Mouse (Mus musculus): ENCODE measurements at regions not wholly inside any gene's neighbourhood (a gene's known extent, or its start where the extent isn't known, plus 50 kb on each side); places are given as distances from the start of the nearest gene placed in this dataset.
"Not testable (repeated sequence)": the region's sequence is repeated elsewhere in the genome, so short reads cannot be mapped to it uniquely, and the experiment has no call there.

DNA sequence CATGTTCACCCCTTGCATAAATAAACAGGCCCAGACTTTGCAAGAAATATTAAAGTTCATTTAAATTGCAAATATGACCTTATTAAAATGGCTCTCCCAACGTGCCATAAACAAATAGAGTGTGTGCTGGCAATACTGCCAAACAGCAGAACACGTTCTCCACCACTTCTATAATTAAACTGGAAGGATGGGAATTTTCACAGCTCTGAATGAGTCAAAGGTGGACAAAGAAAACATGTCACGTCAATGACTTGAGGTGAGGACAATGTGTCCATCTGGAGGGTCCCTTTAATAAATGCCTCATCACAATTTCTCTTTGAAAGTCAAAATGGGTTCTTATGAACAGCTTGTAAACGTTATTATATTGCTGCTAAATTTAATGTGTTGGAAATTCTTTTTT lies 114.8 kb downstream of the Galc start:
- DNase-seq, result no peak

- DNase-seq, result no peak
Measured at GRCm38 (mm10) chr12:98143170-98143569, 116.1 kb downstream of the Galc start.

GRCm38 (mm10) chr12:98139906-98140305 lies 119.4 kb downstream of the Galc start:
- not testable (repeated sequence) for DNase-seq

GRCm38 (mm10) chr12:98131276-98131675 lies 128.0 kb downstream of the Galc start:
- no peak for DNase-seq

GRCm38 (mm10) chr12:98123541-98123940 lies 135.7 kb downstream of the Galc start:
- DNase-seq, result no peak

DNA sequence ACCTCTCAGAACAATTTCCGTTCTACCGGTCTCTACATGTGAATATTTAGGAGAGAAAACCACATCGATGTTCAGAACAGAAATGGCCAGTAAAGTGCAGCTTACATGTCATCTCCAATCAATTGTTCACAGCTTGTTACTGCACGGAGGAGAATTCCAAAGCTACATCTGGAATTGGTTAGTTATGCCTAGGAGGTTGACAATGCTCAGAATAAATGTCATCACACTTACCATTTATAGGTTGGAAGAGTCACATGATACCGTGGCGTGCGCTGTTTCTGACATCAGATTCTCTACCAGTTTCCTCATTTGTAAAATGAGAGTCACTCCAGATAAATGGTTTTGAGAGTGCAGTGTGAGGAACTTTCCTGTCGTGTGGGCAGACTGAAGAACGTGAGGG lies 151.2 kb downstream of the Galc start:
- DNase-seq, result no peak

DNA sequence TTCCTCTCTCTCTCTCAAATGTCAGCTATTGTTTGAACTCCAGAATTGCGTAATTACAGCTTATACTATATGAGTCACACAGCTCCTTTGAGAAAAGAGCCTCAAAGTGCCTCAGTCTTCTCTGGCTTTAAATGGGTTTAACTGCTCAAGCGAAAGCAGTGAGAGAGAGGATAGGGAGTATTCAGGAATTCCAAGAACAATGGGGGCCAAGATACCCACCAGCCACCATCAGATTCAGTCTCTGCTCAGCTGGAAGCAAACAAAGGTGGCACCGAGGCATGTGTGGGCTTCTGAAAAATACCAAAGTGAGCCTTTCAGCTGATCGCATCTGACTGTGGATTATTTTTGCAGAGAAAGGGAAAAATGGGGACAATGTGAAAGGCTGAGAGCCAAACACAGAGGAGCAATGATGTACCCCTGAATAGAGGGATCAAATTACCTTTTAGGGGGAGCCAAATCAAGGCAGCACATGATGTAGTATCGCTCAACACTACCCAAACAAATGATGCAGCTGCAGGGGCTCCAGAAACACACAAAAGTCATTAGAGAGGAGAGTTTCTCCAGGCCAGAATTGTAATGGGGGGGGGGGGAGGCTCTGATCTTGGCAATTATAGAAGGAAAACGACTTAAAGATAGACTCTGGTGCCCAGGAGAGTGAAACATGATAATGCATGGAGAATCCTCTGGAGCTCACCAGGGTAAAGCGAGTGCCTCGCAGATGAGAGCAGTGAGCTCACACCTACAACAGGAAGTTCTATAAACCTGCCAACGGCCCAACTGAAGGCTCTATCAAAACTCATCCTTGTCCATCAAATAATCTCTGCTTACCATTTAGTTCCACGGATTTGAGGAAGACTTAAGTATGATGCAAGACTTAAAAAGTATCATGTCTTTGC lies 152.2 kb downstream of the Galc start:
- no peak for DNase-seq

GRCm38 (mm10) chr12:98106151-98106788 lies 153.0 kb downstream of the Galc start:
- no peak for DNase-seq

- DNase-seq, result no peak
Measured at GRCm38 (mm10) chr12:98105749-98106148, 153.5 kb downstream of the Galc start.

DNA sequence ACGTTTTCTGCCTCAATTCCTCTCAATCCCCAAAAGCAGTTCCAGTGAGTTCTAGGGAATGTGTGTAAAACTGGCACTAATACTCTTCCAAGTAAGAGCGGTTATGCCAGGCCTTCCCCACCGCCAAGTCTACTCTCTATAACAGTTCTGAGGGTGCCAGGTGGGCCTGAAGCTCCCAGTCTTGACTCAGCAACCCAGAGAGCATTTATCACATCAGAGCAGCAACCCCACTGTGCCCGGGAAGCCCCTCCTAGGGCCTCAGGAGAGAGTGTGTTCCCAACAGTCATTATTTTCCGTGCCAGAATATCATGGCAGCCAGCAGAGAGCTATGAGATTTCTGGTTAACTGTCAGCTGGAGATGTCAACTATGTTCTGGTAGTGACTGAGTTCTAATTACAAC lies 169.1 kb downstream of the Galc start:
- no peak for DNase-seq

DNA sequence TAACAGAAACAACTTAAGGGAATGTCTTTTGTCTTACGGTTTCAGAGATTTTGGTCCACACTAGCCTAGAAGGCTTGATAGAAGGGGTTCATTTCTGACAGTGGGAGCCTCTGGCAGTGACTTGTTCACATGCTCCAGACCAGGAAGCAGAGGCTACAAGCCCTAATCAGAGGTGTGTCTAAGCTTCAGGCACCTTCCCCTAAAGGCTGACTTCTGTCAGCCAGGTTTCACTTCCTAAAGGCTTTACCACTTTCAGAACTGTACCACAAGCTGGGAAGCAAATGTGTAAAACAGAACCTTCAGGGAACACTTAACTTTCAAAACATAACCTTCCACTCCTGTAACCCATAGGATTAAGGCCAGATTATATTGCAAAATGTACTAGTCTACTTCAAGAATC lies 180.9 kb downstream of the Galc start:
- no peak for DNase-seq

DNA sequence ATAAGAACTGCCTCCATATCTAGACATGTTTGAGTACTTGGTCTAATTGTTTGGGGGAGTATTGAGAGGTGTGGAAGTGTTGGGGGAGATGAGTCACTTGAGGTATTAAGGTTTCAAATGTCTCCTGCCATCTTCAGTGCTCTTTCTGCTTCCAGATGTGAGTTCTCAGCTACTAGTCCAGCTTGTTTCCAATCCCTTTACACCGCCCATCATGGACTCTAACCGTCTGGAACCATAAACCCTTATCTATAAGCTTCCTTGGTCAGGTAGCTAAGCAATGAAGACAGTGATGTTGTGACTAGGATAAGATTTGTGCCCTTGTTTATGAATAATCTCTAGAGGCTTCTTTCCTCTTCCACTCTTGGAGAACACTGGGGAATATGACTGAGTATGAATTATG lies 183.7 kb downstream of the Galc start:
- DNase-seq, result no peak

GRCm38 (mm10) chr12:98069110-98069509 lies 190.1 kb downstream of the Galc start:
- DNase-seq, result no peak

DNA sequence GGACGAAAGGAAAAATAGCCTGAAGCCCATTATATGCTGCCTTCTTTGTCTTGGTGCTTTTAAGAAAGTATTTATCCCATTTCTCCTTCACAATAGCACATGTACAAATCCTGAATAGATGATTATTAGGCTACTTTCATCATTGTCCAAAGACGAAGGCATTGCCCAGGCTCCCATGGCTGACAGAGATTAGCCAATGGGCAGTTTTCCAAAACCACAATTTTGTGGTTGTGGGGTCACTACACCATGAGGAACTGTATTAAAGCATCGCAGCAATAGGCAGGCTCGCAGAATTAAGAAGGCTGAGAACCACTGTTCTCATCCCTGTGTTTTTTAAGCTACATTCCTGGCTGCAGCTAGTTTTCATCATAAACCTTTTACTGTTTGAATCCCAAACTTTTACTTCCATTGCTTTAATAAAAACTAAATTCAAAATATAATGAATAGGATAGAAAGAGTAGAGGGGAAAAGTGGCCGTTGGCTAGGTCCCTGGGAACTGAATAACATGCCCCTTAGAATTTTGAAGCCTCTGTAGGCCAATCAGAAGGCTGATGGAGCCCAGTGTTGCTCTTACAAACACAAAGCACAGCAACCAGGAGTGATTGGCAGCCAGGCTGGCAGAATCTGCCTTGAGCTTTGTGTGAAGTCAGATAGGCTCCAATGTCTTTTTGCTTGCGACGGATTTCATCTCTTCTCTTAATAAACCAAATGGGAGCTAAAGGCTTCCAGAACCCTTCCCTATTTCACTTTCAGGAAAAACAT lies 199.7 kb downstream of the Galc start:
- DNase-seq, result no peak

DNA sequence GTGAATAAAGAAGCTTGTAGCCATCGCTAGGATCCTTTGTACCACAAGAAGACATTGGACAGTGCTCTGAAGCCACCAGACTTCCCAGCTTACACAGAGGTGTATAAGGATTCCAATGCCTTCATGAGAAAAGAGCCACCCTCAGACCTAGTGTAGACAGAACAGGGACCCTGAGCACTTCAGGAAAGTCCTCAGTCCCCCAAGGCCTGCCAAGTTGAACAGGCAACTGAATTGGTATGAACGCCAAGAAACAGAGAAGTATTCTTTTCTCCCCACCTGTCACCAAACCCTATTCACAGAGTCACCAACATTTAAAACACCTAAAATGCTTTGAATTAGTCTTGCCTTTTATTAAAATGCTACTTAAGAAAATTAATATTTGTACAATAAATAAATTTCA lies 200.3 kb downstream of the Galc start:
- DNase-seq, result no peak

- DNase-seq, result no peak
Measured at GRCm38 (mm10) chr12:98050934-98051333, 208.3 kb downstream of the Galc start.

- DNase-seq, result no peak
Measured at GRCm38 (mm10) chr12:98050500-98050899, 208.8 kb downstream of the Galc start.

DNA sequence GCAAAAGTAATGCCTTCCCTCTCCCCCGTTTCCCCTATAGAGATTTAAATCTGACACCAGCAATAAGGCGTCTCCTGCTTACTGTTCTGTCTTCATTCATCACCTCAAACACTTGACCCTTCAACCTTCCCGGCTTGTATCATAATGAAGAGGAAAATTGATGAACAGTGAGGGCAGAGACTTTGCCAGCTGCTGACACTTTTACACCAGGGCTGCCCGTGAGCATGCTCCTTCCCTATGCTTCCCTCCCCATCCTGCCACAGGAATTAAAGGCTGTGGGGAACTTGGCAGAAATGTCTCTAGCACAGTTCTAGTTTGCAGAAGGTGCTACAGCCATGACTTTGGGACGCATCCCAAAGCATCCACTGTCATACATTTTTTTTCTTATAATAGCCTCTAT lies 209.2 kb downstream of the Galc start:
- no peak for DNase-seq

GRCm38 (mm10) chr12:98047765-98048164 lies 211.5 kb downstream of the Galc start:
- no peak for DNase-seq

- no peak for DNase-seq
Measured at GRCm38 (mm10) chr12:98046459-98047440, 212.5 kb downstream of the Galc start.

GRCm38 (mm10) chr12:98045784-98046458 lies 213.3 kb downstream of the Galc start:
- no peak for DNase-seq

- DNase-seq, result no peak
Measured at GRCm38 (mm10) chr12:98043436-98043835, 215.8 kb downstream of the Galc start.

Data from spleen, adult 18-20 months (tissue).